Mouse (Mus musculus) limb, embryonic 11.5 days (tissue): ENCODE results near the gene Plac8. TPM values are rescaled to one million over a fixed set of nuclear protein-coding genes. Genes with fewer than 3 reads are reported as not detected.

Experiments
- ATAC-seq: fragments of 200-750 bp; cut with Nextera tagmentation; 2 replicates; pipeline ENCODE4 v1.8.0; 2017; ENCODE audit warnings: low read depth; ENCODE audit not compliant: insufficient number of reproducible peaks, low FRiP score, low TSS enrichment
- DNase-seq: peaks from one replicate; pipeline ENCODE4 v3.0.0-alpha.2; 2015; ENCODE audit warnings: low spot score
- H3K27ac ChIP-seq: fragments of 300-500 bp; sonication (generic); replicated peaks from 2 replicates; pipeline ENCODE4 v1.5.1; 2014; ENCODE audit warnings: low read depth, mild to moderate bottlenecking, low read length
- H3K27me3 ChIP-seq: fragments of 300-500 bp; sonication (generic); 2 replicates; pipeline ENCODE4 v1.6.1; 2014; ENCODE audit warnings: mild to moderate bottlenecking, low read length, mixed read lengths; ENCODE audit not compliant: control insufficient read depth, insufficient read depth
- H3K36me3 ChIP-seq: fragments of 300-500 bp; sonication (generic); 2 replicates; pipeline ENCODE4 v1.6.1; 2014; ENCODE audit warnings: mild to moderate bottlenecking, low read length, moderate library complexity, mixed read lengths; ENCODE audit not compliant: control insufficient read depth, insufficient read depth
- H3K4me1 ChIP-seq: fragments of 300-500 bp; sonication (generic); 2 replicates; pipeline ENCODE4 v1.6.1; 2014; ENCODE audit warnings: low read length, mixed read lengths; ENCODE audit not compliant: control insufficient read depth, insufficient read depth
- H3K4me2 ChIP-seq: fragments of 300-500 bp; sonication (generic); 2 replicates; pipeline ENCODE4 v1.6.1; 2014; ENCODE audit warnings: low read depth, mild to moderate bottlenecking, moderate library complexity; ENCODE audit not compliant: severe bottlenecking
- H3K4me3 ChIP-seq: fragments of 300-500 bp; sonication (generic); 2 replicates; pipeline ENCODE4 v1.5.1; 2014; ENCODE audit warnings: low read depth, low read length
- H3K9ac ChIP-seq: fragments of 300-500 bp; sonication (generic); 2 replicates; pipeline ENCODE4 v1.6.1; 2014; ENCODE audit warnings: mild to moderate bottlenecking, low read length
- H3K9me3 ChIP-seq: fragments of 300-500 bp; sonication (generic); 2 replicates; pipeline ENCODE4 v1.6.1; 2016; ENCODE audit warnings: low read length; ENCODE audit not compliant: control insufficient read depth
- WGBS: fragments of 180-500 bp; shearing (Covaris S2); extraction: QIAGEN DNeasy Blood & Tissue Kit; methylation state at CpG from one replicate; pipeline ENCODE4 v1.1.7; 2014; 5-methylcytosine and 5-hydroxymethylcytosine counted together
- polyA plus RNA-seq: library from polyadenylated mRNA; unstranded; fragments of >200 nt; fragmentation: Nextera tagmentation; extraction: Ambion mirVana; gene quantifications from 2 replicates; pipeline ENCODE4 v1.2.1, GENCODE M21; 2014

The Plac8 gene
- polyA plus RNA-seq, 1 experiment from 2014 or later, result 2.7 TPM

GRCm38 (mm10) chr5:100601864-100602263, 29.8 kb upstream of the Plac8 start:
- ATAC-seq, result no peak
- no peak overlapping the region for H3K27ac ChIP-seq
- WGBS, result 85% methylated on average over 2 of the region's 2 CpGs

GRCm38 (mm10) chr5:100598961-100599463, 27.0 kb upstream of the Plac8 start:
- 88% methylated on average over 9 of the region's 9 CpGs for WGBS
- no peak for ATAC-seq

More at GRCm38 (mm10) chr5:100601864-100602263, 29.8 kb upstream of the Plac8 start:
- no peaks in the 10 kb centered on the region for H3K36me3 ChIP-seq
- no peak overlapping the region for H3K4me2 ChIP-seq
- no peaks in the 10 kb centered on the region for H3K9me3 ChIP-seq
- no peak overlapping the region for H3K9ac ChIP-seq
- H3K4me1 ChIP-seq, result no peaks in the 10 kb centered on the region
- no peaks in the 10 kb centered on the region for H3K27me3 ChIP-seq
- no peak for DNase-seq
- H3K4me3 ChIP-seq, result no peak overlapping the region

GRCm38 (mm10) chr5:100597886-100598485, 25.9 kb upstream of the Plac8 start:
- H3K9ac ChIP-seq, result no peak overlapping the region
- H3K9me3 ChIP-seq, result no peaks in the 10 kb centered on the region
- no peak overlapping the region for H3K4me2 ChIP-seq
- H3K27ac ChIP-seq, result no peak overlapping the region
- WGBS, result 76% methylated on average over 11 of the region's 11 CpGs
- no peaks in the 10 kb centered on the region for H3K4me1 ChIP-seq
- no peak for ATAC-seq
- no peak overlapping the region for H3K4me3 ChIP-seq
- H3K36me3 ChIP-seq, result no peaks in the 10 kb centered on the region
- no peak for DNase-seq
- H3K27me3 ChIP-seq, result no peaks in the 10 kb centered on the region

More at GRCm38 (mm10) chr5:100598961-100599463, 27.0 kb upstream of the Plac8 start:
- H3K27ac ChIP-seq, result no peak overlapping the region
- H3K4me3 ChIP-seq, result no peak overlapping the region
- no peaks in the 10 kb centered on the region for H3K4me1 ChIP-seq
- no peaks in the 10 kb centered on the region for H3K36me3 ChIP-seq
- no peaks in the 10 kb centered on the region for H3K9me3 ChIP-seq
- H3K4me2 ChIP-seq, result no peak overlapping the region
- H3K27me3 ChIP-seq, result no peaks in the 10 kb centered on the region
- H3K9ac ChIP-seq, result no peak overlapping the region
- no peak for DNase-seq

GRCm38 (mm10) chr5:100595999-100596398, 24.0 kb upstream of the Plac8 start:
- Histone ChIP-seq H3K27ac (no peak overlapping the region), H3K27me3 (no peaks in the 10 kb centered on the region), H3K4me3 (no peak overlapping the region), H3K9ac (no peak overlapping the region), H3K9me3 (no peaks in the 10 kb centered on the region), H3K4me2 (no peak overlapping the region), H3K4me1 (no peaks in the 10 kb centered on the region), H3K36me3 (no peaks in the 10 kb centered on the region)
- WGBS, result 92% methylated on average over 6 of the region's 6 CpGs
- ATAC-seq, result no peak
- DNase-seq, result no peak

GRCm38 (mm10) chr5:100594803-100595467, 22.9 kb upstream of the Plac8 start:
- WGBS, result 86% methylated on average over 13 of the region's 13 CpGs
- no peak for DNase-seq

GRCm38 (mm10) chr5:100590505-100590904, 18.5 kb upstream of the Plac8 start:
- no peaks in the 10 kb centered on the region for H3K4me1 ChIP-seq
- no peaks in the 10 kb centered on the region for H3K36me3 ChIP-seq
- H3K9ac ChIP-seq, result no peak overlapping the region
- no peaks in the 10 kb centered on the region for H3K27me3 ChIP-seq
- no peak for DNase-seq
- H3K4me3 ChIP-seq, result no peak overlapping the region
- WGBS, result 90% methylated on average over 5 of the region's 5 CpGs
- H3K9me3 ChIP-seq, result no peaks in the 10 kb centered on the region
- H3K27ac ChIP-seq, result no peak overlapping the region
- ATAC-seq, result no peak
- no peak overlapping the region for H3K4me2 ChIP-seq

More at GRCm38 (mm10) chr5:100594803-100595467, 22.9 kb upstream of the Plac8 start:
- no peak overlapping the region for H3K9ac ChIP-seq
- no peak overlapping the region for H3K4me3 ChIP-seq
- ATAC-seq, result no peak
- H3K4me2 ChIP-seq, result no peak overlapping the region
- no peak overlapping the region for H3K27ac ChIP-seq
- no peaks in the 10 kb centered on the region for H3K36me3 ChIP-seq
- H3K4me1 ChIP-seq, result no peaks in the 10 kb centered on the region
- no peaks in the 10 kb centered on the region for H3K27me3 ChIP-seq
- H3K9me3 ChIP-seq, result no peaks in the 10 kb centered on the region

GRCm38 (mm10) chr5:100587626-100588025, 15.6 kb upstream of the Plac8 start:
- H3K4me3 ChIP-seq, result no peak overlapping the region
- H3K27ac ChIP-seq, result no peak overlapping the region
- ATAC-seq, result no peak
- DNase-seq, result no peak
- H3K4me2 ChIP-seq, result no peak overlapping the region
- no peaks in the 10 kb centered on the region for H3K9me3 ChIP-seq
- no peaks in the 10 kb centered on the region for H3K27me3 ChIP-seq
- no peaks in the 10 kb centered on the region for H3K36me3 ChIP-seq
- no peaks in the 10 kb centered on the region for H3K4me1 ChIP-seq
- WGBS, result 66% methylated on average over 2 of the region's 2 CpGs
- no peak overlapping the region for H3K9ac ChIP-seq

- Histone ChIP-seq H3K27me3 (no peaks in the 10 kb centered on the region), H3K4me2 (no peak overlapping the region), H3K4me3 (no peak overlapping the region), H3K4me1 (no peaks in the 10 kb centered on the region), H3K9ac (no peak overlapping the region), H3K36me3 (no peaks in the 10 kb centered on the region), H3K27ac (no peak overlapping the region), H3K9me3 (no peaks in the 10 kb centered on the region)
- 91% methylated on average over 7 of the region's 7 CpGs for WGBS
- no peak for DNase-seq
- ATAC-seq, result no peak
These were observed 15.1 kb upstream of the Plac8 start for GRCm38 (mm10) chr5:100587136-100587535.
